Mouse (Mus musculus): ENCODE results near the gene Slc38a2.

GRCm38 (mm10) chr15:96708428-96708827 is 8.9 kb upstream of the Slc38a2 start:
- TF ChIP-seq CTCF (IDR thresholded peaks at IDR 0.05) (no peak), POLR2A (IDR thresholded peaks at IDR 0.05; ENCODE audit: insufficient read depth, low read depth, low read length) (no peak)
